Mouse (Mus musculus): ENCODE data around the gene Phlda2. TPM values are rescaled to one million over a fixed set of nuclear protein-coding genes. Genes with fewer than 3 reads are reported as not detected.

Gene Phlda2
- polyA plus RNA-seq (2012; rRNA removed; ENCODE audit: low replicate concordance), result 3.8 and 15.4 TPM in 2 replicates

DNA sequence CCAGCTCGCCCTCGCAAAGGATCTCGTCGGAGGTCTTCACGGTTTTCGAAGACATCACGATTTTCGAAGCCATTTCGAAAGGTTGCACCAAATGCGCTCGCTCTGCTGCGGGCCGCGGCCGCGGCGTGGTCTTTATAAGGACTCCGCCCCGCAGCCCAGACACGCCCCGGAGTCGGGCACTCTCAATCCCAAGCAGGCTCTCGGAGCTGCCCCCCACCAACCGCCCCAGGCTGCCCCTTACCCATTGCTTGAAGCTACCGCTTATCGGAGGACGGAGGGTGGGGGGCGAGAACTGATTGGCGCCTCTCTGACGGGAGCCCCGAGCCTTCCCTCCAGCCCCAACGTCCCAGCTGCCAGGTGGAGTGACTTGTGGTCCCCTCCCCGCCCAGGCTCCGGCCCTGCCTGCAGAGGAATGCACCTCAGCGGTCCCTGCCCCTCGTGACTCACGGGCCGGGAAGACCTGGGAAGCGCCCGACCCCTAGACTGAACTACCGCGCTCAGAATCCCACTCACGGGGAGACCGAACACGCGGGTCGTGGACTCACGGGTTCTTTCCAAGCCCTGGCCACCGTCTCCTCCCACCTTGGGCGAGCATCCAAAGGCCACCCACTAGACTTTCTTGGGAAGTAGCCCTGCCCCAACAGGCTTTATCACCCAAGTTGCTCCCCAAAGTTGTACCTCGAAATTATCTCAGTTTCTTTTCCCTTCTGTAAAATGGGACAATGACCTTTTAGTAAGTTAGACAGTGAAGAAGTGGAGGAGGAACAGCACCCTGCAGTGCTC is at the start of gene Phlda2:
Phlda2 (minus strand) TSS at position 733 of the 783 bp plus-strand sequence.

GRCm38 (mm10) chr7:143548976-143549457 is 46.1 kb upstream of the Phlda2 start, which contains the start of gene Nap1l4:
Nap1l4 (minus strand) TSS chr7:143549106.

DNA sequence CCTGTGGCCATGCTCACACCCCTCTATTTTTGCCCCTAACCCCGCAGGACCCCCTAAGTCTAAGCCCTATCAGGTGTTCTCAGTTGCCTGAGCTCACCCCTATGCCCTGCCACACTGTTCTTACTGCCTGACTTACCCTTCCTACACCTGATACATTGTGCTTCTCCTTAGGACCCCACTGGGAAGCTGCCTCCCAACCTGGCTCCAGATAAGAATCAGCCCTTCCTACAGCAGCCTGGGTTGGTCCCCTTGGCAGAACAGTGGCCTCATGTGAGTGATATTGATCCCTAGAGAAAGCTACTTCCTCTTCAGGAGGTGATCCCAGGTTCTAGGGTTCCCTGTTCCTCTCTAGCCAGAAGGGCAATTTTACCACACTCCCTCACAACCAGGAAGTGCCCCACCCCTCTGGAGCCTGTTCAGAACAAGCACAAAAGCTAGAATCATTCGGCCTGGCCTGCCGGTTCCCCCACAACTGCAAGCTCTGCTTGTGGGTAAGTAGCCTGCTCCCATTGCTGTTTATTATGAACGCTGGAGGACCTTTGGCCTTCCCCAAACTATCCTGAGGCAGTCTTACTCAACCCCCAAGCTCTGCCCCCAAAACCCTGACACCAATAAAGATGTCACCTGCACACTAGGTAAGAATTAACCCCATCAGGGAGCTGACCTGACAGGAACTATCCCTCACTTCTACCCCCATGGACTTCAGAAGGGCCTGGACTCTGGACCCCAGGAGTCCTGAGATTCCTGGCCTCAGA is 29.4 kb downstream of the Phlda2 start, which contains the start of gene Slc22a18:
Slc22a18 (plus strand) TSS at position 390 of the 755 bp plus-strand sequence.

DNA sequence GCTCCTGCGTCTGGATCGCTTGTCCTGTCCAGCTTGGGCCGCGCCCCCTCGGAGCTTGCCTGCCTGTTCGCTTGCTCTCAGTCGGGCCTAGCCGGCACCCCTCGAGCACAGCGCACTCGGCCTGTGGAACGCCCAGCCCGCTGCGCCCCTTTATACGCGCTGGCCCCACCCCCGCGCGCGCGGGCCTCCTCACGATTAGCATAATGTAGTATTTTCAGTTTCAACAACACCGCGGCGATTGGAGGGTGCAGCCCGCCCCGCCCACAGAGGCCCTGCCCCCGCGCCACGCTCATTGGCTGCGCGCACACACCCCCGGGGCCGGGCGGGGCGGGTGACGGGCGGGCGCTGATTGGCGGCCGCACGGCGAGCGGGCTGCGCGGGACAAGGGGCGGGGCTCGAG is 42.1 kb downstream of the Phlda2 start, which contains the start of gene Cdkn1c:
Cdkn1c (minus strand) TSS at position 177 of the 400 bp plus-strand sequence.

Other genes starting within 250 kb of the Phlda2 start
- gene Cdkn1c, start 42.1 kb downstream of the Phlda2 start, polyA plus RNA-seq (2012; rRNA removed; ENCODE audit: low replicate concordance), result 14.8 and 17.2 TPM in 2 replicates
- 275 and 404 TPM in 2 replicates for gene Slc22a18, start 29.4 kb downstream of the Phlda2 start, polyA plus RNA-seq (2012; rRNA removed; ENCODE audit: low replicate concordance)
- 24.5 and 32.6 TPM in 2 replicates for gene Nap1l4, start 46.0 kb upstream of the Phlda2 start, polyA plus RNA-seq (2012; rRNA removed; ENCODE audit: low replicate concordance)
- 7.9 and 11.8 TPM in 2 replicates for gene Cars, start 96.9 kb upstream of the Phlda2 start, polyA plus RNA-seq (2012; rRNA removed; ENCODE audit: low replicate concordance)
- gene Tnfrsf26, start 125.6 kb upstream of the Phlda2 start, polyA plus RNA-seq (2012; rRNA removed; ENCODE audit: low replicate concordance), result 0.02 and 0.12 TPM in 2 replicates
- 0.84 and 0.94 TPM in 2 replicates for gene Tnfrsf22, start 146.5 kb upstream of the Phlda2 start, polyA plus RNA-seq (2012; rRNA removed; ENCODE audit: low replicate concordance)
- gene Tnfrsf23, start 182.7 kb upstream of the Phlda2 start, polyA plus RNA-seq (2012; rRNA removed; ENCODE audit: low replicate concordance), result 0.85 and 1.8 TPM in 2 replicates